Mouse (Mus musculus): ENCODE measurements around the gene Oard1. TPM values are rescaled to one million over a fixed set of nuclear protein-coding genes. Genes with fewer than 3 reads are reported as not detected.

The Oard1 gene
- polyA plus RNA-seq, 1 experiment from 2014 or later: 79.4 TPM

- Histone ChIP-seq H3K4me2 (replicated peaks) (peak overlapping the region; percentile 76), H3K27ac (replicated peaks) (peak overlapping the region; percentile 100), H3K9ac (replicated peaks) (peak overlapping the region; percentile 78), H3K4me1 (peaks cover 28% of the 10 kb centered on the region), H3K4me3 (peak overlapping the region; percentile 69), H3K36me3 (peaks cover 24% of the 10 kb centered on the region), H3K9me3 (no peaks in the 10 kb centered on the region), H3K27me3 (no peaks in the 10 kb centered on the region)
- peak; percentile 24 for ATAC-seq (ENCODE audit: low FRiP score, low read depth)
- WGBS: under 1% methylated on average over 13 of the region's 13 CpGs
These were observed 528 bp downstream of the Oard1 start for GRCm38 (mm10) chr17:48410299-48410785.

GRCm38 (mm10) chr17:48411241-48411640, 1.4 kb downstream of the Oard1 start:
- Histone ChIP-seq H3K4me2 (replicated peaks) (peak overlapping the region; percentile 76), H3K9ac (replicated peaks) (peak overlapping the region; percentile 78), H3K27me3 (no peaks in the 10 kb centered on the region), H3K9me3 (no peaks in the 10 kb centered on the region), H3K27ac (replicated peaks) (no peak overlapping the region), H3K4me1 (peaks cover 28% of the 10 kb centered on the region), H3K4me3 (peak overlapping the region; percentile 69), H3K36me3 (peaks cover 31% of the 10 kb centered on the region)
- ATAC-seq (ENCODE audit: low FRiP score, low read depth): no peak
- WGBS: 59% methylated on average over 8 of the region's 8 CpGs

GRCm38 (mm10) chr17:48416011-48416410, 6.2 kb downstream of the Oard1 start:
- Histone ChIP-seq H3K27me3 (no peaks in the 10 kb centered on the region), H3K4me1 (peaks cover 11% of the 10 kb centered on the region), H3K9ac (replicated peaks) (no peak overlapping the region), H3K27ac (replicated peaks) (no peak overlapping the region), H3K4me3 (no peak overlapping the region), H3K36me3 (peaks cover 41% of the 10 kb centered on the region), H3K9me3 (no peaks in the 10 kb centered on the region), H3K4me2 (replicated peaks) (no peak overlapping the region)
- 89% methylated on average over 7 of the region's 7 CpGs for WGBS
- no peak for ATAC-seq (ENCODE audit: low FRiP score, low read depth)

GRCm38 (mm10) chr17:48416425-48417195, 6.8 kb downstream of the Oard1 start:
- 93% methylated on average over 14 of the region's 14 CpGs for WGBS
- Histone ChIP-seq H3K4me1 (peaks cover 5% of the 10 kb centered on the region; the same call in 1 of the 2 replicates), H3K27me3 (no peaks in the 10 kb centered on the region), H3K9me3 (no peaks in the 10 kb centered on the region), H3K9ac (replicated peaks) (no peak overlapping the region), H3K4me3 (no peak overlapping the region), H3K4me2 (replicated peaks) (no peak overlapping the region), H3K36me3 (peaks cover 41% of the 10 kb centered on the region), H3K27ac (replicated peaks) (no peak overlapping the region)
- ATAC-seq (ENCODE audit: low FRiP score, low read depth): 0 out of 2 replicates have a peak, but pooled peaks have one; percentile 44

GRCm38 (mm10) chr17:48417521-48417920, 7.7 kb downstream of the Oard1 start:
- Histone ChIP-seq H3K27me3 (no peaks in the 10 kb centered on the region), H3K27ac (replicated peaks) (no peak overlapping the region), H3K9me3 (no peaks in the 10 kb centered on the region), H3K4me1 (no peaks in the 10 kb centered on the region), H3K36me3 (peaks cover 41% of the 10 kb centered on the region), H3K9ac (replicated peaks) (no peak overlapping the region), H3K4me2 (replicated peaks) (no peak overlapping the region), H3K4me3 (no peak overlapping the region)
- 92% methylated on average over 6 of the region's 6 CpGs for WGBS
- ATAC-seq (ENCODE audit: low FRiP score, low read depth): no peak

GRCm38 (mm10) chr17:48418174-48418573, 8.4 kb downstream of the Oard1 start:
- Histone ChIP-seq H3K9ac (replicated peaks) (no peak overlapping the region), H3K9me3 (no peaks in the 10 kb centered on the region), H3K4me1 (no peaks in the 10 kb centered on the region), H3K27ac (replicated peaks) (no peak overlapping the region), H3K27me3 (no peaks in the 10 kb centered on the region), H3K4me2 (replicated peaks) (no peak overlapping the region), H3K4me3 (no peak overlapping the region), H3K36me3 (peaks cover 37% of the 10 kb centered on the region)
- 85% methylated on average over 7 of the region's 7 CpGs for WGBS
- ATAC-seq (ENCODE audit: low FRiP score, low read depth): no peak

- ATAC-seq (ENCODE audit: low FRiP score, low read depth): no peak
- Histone ChIP-seq H3K27ac (replicated peaks) (no peak overlapping the region), H3K9ac (replicated peaks) (no peak overlapping the region), H3K27me3 (no peaks in the 10 kb centered on the region), H3K4me2 (replicated peaks) (no peak overlapping the region), H3K9me3 (no peaks in the 10 kb centered on the region), H3K36me3 (peaks cover 33% of the 10 kb centered on the region), H3K4me3 (no peak overlapping the region), H3K4me1 (no peaks in the 10 kb centered on the region)
- 83% methylated on average over 1 of the region's 1 CpGs for WGBS
These were observed 9.0 kb downstream of the Oard1 start for GRCm38 (mm10) chr17:48418781-48419180.

- H3K4me2 ChIP-seq (replicated peaks): no peak overlapping the region
- no peak overlapping the region for H3K9ac ChIP-seq (replicated peaks)
- no peaks in the 10 kb centered on the region for H3K27me3 ChIP-seq
- H3K9me3 ChIP-seq: no peaks in the 10 kb centered on the region
- no peaks in the 10 kb centered on the region for H3K4me1 ChIP-seq
- ATAC-seq (ENCODE audit: low FRiP score, low read depth): no peak
- H3K27ac ChIP-seq (replicated peaks): no peak overlapping the region
- WGBS: 81% methylated on average over 2 of the region's 2 CpGs
- no peak overlapping the region for H3K4me3 ChIP-seq
- H3K36me3 ChIP-seq: peaks cover 25% of the 10 kb centered on the region
These were observed 9.8 kb downstream of the Oard1 start for GRCm38 (mm10) chr17:48419571-48419970.

- Histone ChIP-seq H3K36me3 (no peaks in the 10 kb centered on the region), H3K4me3 (no peak overlapping the region), H3K27ac (replicated peaks) (no peak overlapping the region), H3K9me3 (no peaks in the 10 kb centered on the region), H3K4me1 (peaks cover 10% of the 10 kb centered on the region), H3K4me2 (replicated peaks) (no peak overlapping the region), H3K9ac (replicated peaks) (no peak overlapping the region), H3K27me3 (no peaks in the 10 kb centered on the region)
- WGBS: 88% methylated on average over 9 of the region's 9 CpGs
- no peak for ATAC-seq (ENCODE audit: low FRiP score, low read depth)
These were observed 14.4 kb downstream of the Oard1 start for GRCm38 (mm10) chr17:48424237-48424636.

- Histone ChIP-seq H3K27ac (replicated peaks) (no peak overlapping the region), H3K4me3 (no peak overlapping the region), H3K36me3 (no peaks in the 10 kb centered on the region), H3K9me3 (no peaks in the 10 kb centered on the region), H3K4me1 (peaks cover 10% of the 10 kb centered on the region), H3K27me3 (no peaks in the 10 kb centered on the region), H3K4me2 (replicated peaks) (no peak overlapping the region), H3K9ac (replicated peaks) (no peak overlapping the region)
- no peak for ATAC-seq (ENCODE audit: low FRiP score, low read depth)
- 54% methylated on average over 9 of the region's 9 CpGs for WGBS
These were observed 16.2 kb downstream of the Oard1 start for GRCm38 (mm10) chr17:48425823-48426612.

GRCm38 (mm10) chr17:48426991-48427750, 17.4 kb downstream of the Oard1 start:
- no peak overlapping the region for H3K27ac ChIP-seq (replicated peaks)
- no peak for ATAC-seq (ENCODE audit: low FRiP score, low read depth)
- no peaks in the 10 kb centered on the region for H3K36me3 ChIP-seq
- H3K9me3 ChIP-seq: no peaks in the 10 kb centered on the region
- H3K27me3 ChIP-seq: no peaks in the 10 kb centered on the region
- WGBS: 77% methylated on average over 13 of the region's 13 CpGs
- H3K4me3 ChIP-seq: no peak overlapping the region
- peaks cover 10% of the 10 kb centered on the region for H3K4me1 ChIP-seq
- H3K9ac ChIP-seq (replicated peaks): no peak overlapping the region
- H3K4me2 ChIP-seq (replicated peaks): no peak overlapping the region

All from midbrain, embryonic 12.5 days (tissue).